Mouse (Mus musculus) splenic B cell, adult 2 months (primary cell): ENCODE measurements at regions not wholly inside any gene's neighbourhood (a gene's known extent, or its start where the extent isn't known, plus 50 kb on each side); places are given as distances from the start of the nearest gene placed in this dataset.

Source experiments
- DNase-seq: peaks from one replicate; pipeline ENCODE4 v3.0.0-alpha.2; 2011; ENCODE audit warnings: low read depth, low spot score
- H3K27me3 ChIP-seq: 2 replicates; pipeline ENCODE4 v1.6.1; 2012; ENCODE audit warnings: mild to moderate bottlenecking, low read length, moderate library complexity, mixed read lengths; ENCODE audit not compliant: control insufficient read depth, poor library complexity, insufficient read depth, severe bottlenecking
- H3K36me3 ChIP-seq: 2 replicates; pipeline ENCODE4 v1.6.1; 2012; ENCODE audit warnings: mild to moderate bottlenecking, low read length, moderate library complexity, mixed read lengths; ENCODE audit not compliant: control insufficient read depth, poor library complexity, insufficient read depth, severe bottlenecking

- Histone ChIP-seq H3K36me3 (no peaks in the 10 kb centered on the region), H3K27me3 (no peaks in the 10 kb centered on the region)
- no peak for DNase-seq
Measured at GRCm38 (mm10) chr1:88623040-88623439, 79.0 kb downstream of the Arl4c start.

- Histone ChIP-seq H3K36me3 (no peaks in the 10 kb centered on the region), H3K27me3 (no peaks in the 10 kb centered on the region)
- DNase-seq, result peak; percentile 14
Measured at GRCm38 (mm10) chr1:88622356-88622755, 79.7 kb downstream of the Arl4c start.

- Histone ChIP-seq H3K27me3 (no peaks in the 10 kb centered on the region), H3K36me3 (no peaks in the 10 kb centered on the region)
- no peak for DNase-seq
Measured at GRCm38 (mm10) chr1:88621214-88621613, 80.8 kb downstream of the Arl4c start.

GRCm38 (mm10) chr1:88613007-88613406 is 89.0 kb downstream of the Arl4c start:
- no peaks in the 10 kb centered on the region for H3K36me3 ChIP-seq
- no peaks in the 10 kb centered on the region for H3K27me3 ChIP-seq
- no peak for DNase-seq

GRCm38 (mm10) chr1:88611241-88611640 is 90.8 kb downstream of the Arl4c start:
- DNase-seq, result no peak
- no peaks in the 10 kb centered on the region for H3K27me3 ChIP-seq

GRCm38 (mm10) chr1:88610810-88611209 is 91.2 kb downstream of the Arl4c start:
- Histone ChIP-seq H3K36me3 (no peaks in the 10 kb centered on the region), H3K27me3 (no peaks in the 10 kb centered on the region)
- no peak for DNase-seq

More at GRCm38 (mm10) chr1:88611241-88611640, 90.8 kb downstream of the Arl4c start:
- no peaks in the 10 kb centered on the region for H3K36me3 ChIP-seq

- DNase-seq, result no peak
- Histone ChIP-seq H3K27me3 (no peaks in the 10 kb centered on the region), H3K36me3 (no peaks in the 10 kb centered on the region)
Measured at GRCm38 (mm10) chr1:88608826-88609225, 93.2 kb downstream of the Arl4c start.

GRCm38 (mm10) chr1:88608236-88608635 is 93.8 kb downstream of the Arl4c start:
- Histone ChIP-seq H3K27me3 (no peaks in the 10 kb centered on the region), H3K36me3 (no peaks in the 10 kb centered on the region)
- DNase-seq, result no peak

- H3K27me3 ChIP-seq, result no peaks in the 10 kb centered on the region
- DNase-seq, result no peak
- H3K36me3 ChIP-seq, result no peaks in the 10 kb centered on the region
Measured at GRCm38 (mm10) chr1:88605616-88606190, 95.8 kb upstream of the Glrp1 start.

- Histone ChIP-seq H3K36me3 (no peaks in the 10 kb centered on the region), H3K27me3 (no peaks in the 10 kb centered on the region)
- DNase-seq, result no peak
Measured at GRCm38 (mm10) chr1:88602241-88602640, 92.4 kb upstream of the Glrp1 start.

- Histone ChIP-seq H3K36me3 (no peaks in the 10 kb centered on the region), H3K27me3 (no peaks in the 10 kb centered on the region)
- DNase-seq, result no peak
Measured at GRCm38 (mm10) chr1:88601801-88602200, 91.9 kb upstream of the Glrp1 start.

- Histone ChIP-seq H3K27me3 (no peaks in the 10 kb centered on the region), H3K36me3 (no peaks in the 10 kb centered on the region)
- DNase-seq, result no peak
Measured at GRCm38 (mm10) chr1:88600145-88600544, 90.3 kb upstream of the Glrp1 start.

GRCm38 (mm10) chr1:88594484-88595254 is 84.8 kb upstream of the Glrp1 start:
- no peak for DNase-seq
- Histone ChIP-seq H3K36me3 (no peaks in the 10 kb centered on the region), H3K27me3 (no peaks in the 10 kb centered on the region)

GRCm38 (mm10) chr1:88592036-88592435 is 82.2 kb upstream of the Glrp1 start:
- no peaks in the 10 kb centered on the region for H3K36me3 ChIP-seq

GRCm38 (mm10) chr1:88590802-88591380 is 81.0 kb upstream of the Glrp1 start:
- Histone ChIP-seq H3K27me3 (no peaks in the 10 kb centered on the region), H3K36me3 (no peaks in the 10 kb centered on the region)
- DNase-seq, result peak; percentile 15

More at GRCm38 (mm10) chr1:88592036-88592435, 82.2 kb upstream of the Glrp1 start:
- DNase-seq, result no peak
- H3K27me3 ChIP-seq, result no peaks in the 10 kb centered on the region
